Mouse (Mus musculus): ENCODE data around the gene Krt17.

DNA sequence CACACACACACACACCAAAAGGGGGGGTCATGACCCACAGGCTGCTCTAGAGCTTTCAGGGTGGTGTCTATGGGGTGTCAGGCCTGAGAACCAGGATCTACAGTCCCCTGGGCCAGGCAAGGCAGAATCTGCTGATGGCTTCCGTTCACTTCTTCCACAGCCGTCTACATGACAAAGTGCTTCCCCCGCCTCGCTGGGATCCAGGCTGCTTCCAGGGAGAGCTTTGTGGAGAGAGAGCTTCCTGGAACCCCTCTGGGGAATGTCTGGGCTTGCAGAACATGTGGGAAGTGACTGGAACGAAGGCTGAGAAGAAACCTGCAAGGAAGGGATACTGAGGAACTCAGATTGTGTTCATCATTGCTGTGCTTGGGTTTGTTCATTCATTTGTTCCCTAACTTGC, 17.9 kb upstream of the Krt17 start:
- TF ChIP-seq CTCF (IDR thresholded peaks at IDR 0.05; ENCODE audit: control insufficient read depth, insufficient read depth, insufficient replicate concordance, low read depth, low read length) (no peak), POLR2A (IDR thresholded peaks at IDR 0.05; ENCODE audit: control insufficient read depth, low read depth, low read length) (no peak)

All from testis, adult 2 months (tissue).